Mouse (Mus musculus) thymus, adult 2 months (tissue): Measurements from ENCODE around the gene Krt12.

ENCODE experiments used
- CTCF ChIP-seq: fragments of 200-500 bp; IDR thresholded peaks from 2 replicates; pipeline ENCODE4 v1.5.1; 2012; ENCODE audit warnings: mild to moderate bottlenecking, control low read depth, low read length, moderate library complexity, borderline replicate concordance; ENCODE audit not compliant: control insufficient read depth, poor library complexity, insufficient read depth; ENCODE audit errors: extremely low read depth
- POLR2A ChIP-seq: fragments of 200-500 bp; IDR thresholded peaks from 2 replicates; pipeline ENCODE4 v1.6.1; 2012; ENCODE audit warnings: mild to moderate bottlenecking, low read length, control low read depth, moderate library complexity; ENCODE audit not compliant: control insufficient read depth, poor library complexity, insufficient read depth; ENCODE audit errors: extremely low read depth

DNA sequence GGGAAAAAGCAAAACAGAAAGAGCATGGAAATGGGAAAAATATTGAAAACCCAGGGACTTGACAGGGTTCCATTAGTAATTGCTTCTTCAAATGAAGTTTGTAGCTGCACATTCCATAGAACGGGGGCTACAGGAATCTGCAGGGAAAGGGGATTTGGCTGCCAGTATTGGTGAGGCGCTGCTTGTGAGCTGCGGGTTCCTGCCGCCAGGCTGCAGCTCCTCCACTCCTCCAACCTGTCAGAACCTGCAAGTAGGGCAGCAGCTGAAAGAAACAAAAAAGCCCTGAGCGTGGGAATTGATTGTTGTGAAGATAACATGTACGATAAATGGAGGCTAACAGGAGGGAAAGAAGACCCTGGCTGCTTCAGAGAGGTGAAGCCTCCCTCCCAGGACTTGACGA lies 31.2 kb downstream of the Krt12 start:
- no peak for TF ChIP-seq CTCF
- no peak for TF ChIP-seq POLR2A
